Mouse (Mus musculus) retina, adult 2 months (tissue): ENCODE measurements around the gene Tbx4.

Experiments
- DNase-seq: peaks from one replicate; pipeline ENCODE4 v3.0.0-alpha.2; 2012; ENCODE audit warnings: low read depth, low spot score

Gene Tbx4

GRCm38 (mm10) chr11:85850758-85851157 is 35.5 kb upstream of the Tbx4 start:
- DNase-seq = no peak

- DNase-seq = no peak
Measured at GRCm38 (mm10) chr11:85857997-85858698, 28.1 kb upstream of the Tbx4 start.

- no peak for DNase-seq
Measured at GRCm38 (mm10) chr11:85864363-85864762, 21.9 kb upstream of the Tbx4 start.

- DNase-seq = peak; percentile 18
Measured at GRCm38 (mm10) chr11:85876059-85876788, 10.0 kb upstream of the Tbx4 start.

- DNase-seq = no peak
Measured at GRCm38 (mm10) chr11:85884498-85884897, 1.7 kb upstream of the Tbx4 start.

GRCm38 (mm10) chr11:85886429-85886785 is 185 bp downstream of the Tbx4 start:
- DNase-seq = no peak

- no peak for DNase-seq
Measured at GRCm38 (mm10) chr11:85887273-85887672, 1.1 kb downstream of the Tbx4 start.

GRCm38 (mm10) chr11:85887801-85888450 is 1.7 kb downstream of the Tbx4 start:
- DNase-seq = no peak

GRCm38 (mm10) chr11:85888451-85888961 is 2.3 kb downstream of the Tbx4 start:
- DNase-seq = no peak

GRCm38 (mm10) chr11:85889056-85889729 is 3.0 kb downstream of the Tbx4 start:
- DNase-seq = no peak

GRCm38 (mm10) chr11:85889730-85890562 is 3.7 kb downstream of the Tbx4 start:
- DNase-seq = no peak

GRCm38 (mm10) chr11:85890563-85890845 is 4.3 kb downstream of the Tbx4 start:
- DNase-seq = no peak

GRCm38 (mm10) chr11:85891010-85891691 is 4.9 kb downstream of the Tbx4 start:
- no peak for DNase-seq

- no peak for DNase-seq
Measured at GRCm38 (mm10) chr11:85891692-85892040, 5.4 kb downstream of the Tbx4 start.

- DNase-seq = no peak
Measured at GRCm38 (mm10) chr11:85892771-85893170, 6.5 kb downstream of the Tbx4 start.

- DNase-seq = no peak
Measured at GRCm38 (mm10) chr11:85893400-85894135, 7.3 kb downstream of the Tbx4 start.

- DNase-seq = no peak
Measured at GRCm38 (mm10) chr11:85894136-85894530, 7.9 kb downstream of the Tbx4 start.

GRCm38 (mm10) chr11:85894731-85895545 is 8.7 kb downstream of the Tbx4 start:
- no peak for DNase-seq

- DNase-seq = no peak
Measured at GRCm38 (mm10) chr11:85896335-85896985, 10.2 kb downstream of the Tbx4 start.
